Mouse (Mus musculus) cerebellum, adult 9-11 months (tissue): ENCODE results near the gene Aqp7.
"Not testable (repeated sequence)": the region's sequence is repeated elsewhere in the genome, so short reads cannot be mapped to it uniquely, and the experiment has no call there.

Experiments
- DNase-seq: peaks from one replicate; pipeline ENCODE4 v3.0.0; 2022

The Aqp7 gene

GRCm38 (mm10) chr4:41047524-41048271 lies at the start of gene Aqp7:
Aqp7 (minus strand) TSS chr4:41048139.
- DNase-seq, result no peak

- no peak for DNase-seq
These were observed 49.4 kb upstream of the Aqp7 start for GRCm38 (mm10) chr4:41097381-41097780.

GRCm38 (mm10) chr4:41096794-41097193 lies 48.9 kb upstream of the Aqp7 start:
- no peak for DNase-seq

GRCm38 (mm10) chr4:41096169-41096568 lies 48.2 kb upstream of the Aqp7 start:
- no peak for DNase-seq

- no peak for DNase-seq
These were observed 46.4 kb upstream of the Aqp7 start for GRCm38 (mm10) chr4:41094361-41094760.

GRCm38 (mm10) chr4:41092958-41093357 lies 45.0 kb upstream of the Aqp7 start:
- no peak for DNase-seq

DNA sequence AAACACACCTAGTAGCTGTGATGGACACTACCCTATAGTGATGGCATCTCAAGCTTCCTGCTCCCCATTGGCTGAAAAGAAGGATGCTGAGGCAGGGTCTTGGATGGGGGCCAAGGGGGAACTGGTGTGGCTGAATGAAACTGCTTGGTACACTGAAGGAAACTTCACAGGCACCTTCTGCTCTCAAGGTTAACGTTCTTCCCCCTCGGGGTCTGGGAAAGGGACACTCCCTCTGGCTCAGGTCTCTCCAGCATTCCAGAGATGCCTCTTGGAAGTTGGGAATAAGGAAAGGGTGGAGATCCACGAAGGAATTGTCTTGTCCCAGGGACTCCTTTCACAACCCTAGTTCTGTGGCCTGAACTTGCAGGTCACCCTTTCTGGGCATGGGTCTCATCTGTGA lies 43.5 kb upstream of the Aqp7 start:
- DNase-seq, result no peak

DNA sequence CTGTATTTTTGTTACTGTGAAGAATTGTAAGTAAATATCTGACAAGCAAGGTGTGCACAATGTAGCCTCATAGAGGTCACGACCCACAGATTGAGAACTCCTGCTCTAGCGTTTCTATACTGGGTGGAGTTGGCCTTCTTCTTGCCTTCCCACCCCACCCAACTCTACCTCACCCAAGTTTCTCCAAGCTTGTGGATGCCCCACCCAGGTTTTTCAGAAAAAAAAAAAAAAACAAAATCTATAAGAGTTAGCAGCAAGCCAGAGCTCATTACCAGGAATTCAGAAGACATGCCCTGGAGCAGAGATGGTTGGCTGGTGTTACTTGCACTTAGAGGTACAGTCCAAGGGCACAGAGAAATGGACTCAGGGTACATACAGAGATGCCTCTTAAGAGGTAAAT lies 41.8 kb upstream of the Aqp7 start:
- DNase-seq, result no peak

GRCm38 (mm10) chr4:41089189-41089588 lies 41.2 kb upstream of the Aqp7 start:
- no peak for DNase-seq

DNA sequence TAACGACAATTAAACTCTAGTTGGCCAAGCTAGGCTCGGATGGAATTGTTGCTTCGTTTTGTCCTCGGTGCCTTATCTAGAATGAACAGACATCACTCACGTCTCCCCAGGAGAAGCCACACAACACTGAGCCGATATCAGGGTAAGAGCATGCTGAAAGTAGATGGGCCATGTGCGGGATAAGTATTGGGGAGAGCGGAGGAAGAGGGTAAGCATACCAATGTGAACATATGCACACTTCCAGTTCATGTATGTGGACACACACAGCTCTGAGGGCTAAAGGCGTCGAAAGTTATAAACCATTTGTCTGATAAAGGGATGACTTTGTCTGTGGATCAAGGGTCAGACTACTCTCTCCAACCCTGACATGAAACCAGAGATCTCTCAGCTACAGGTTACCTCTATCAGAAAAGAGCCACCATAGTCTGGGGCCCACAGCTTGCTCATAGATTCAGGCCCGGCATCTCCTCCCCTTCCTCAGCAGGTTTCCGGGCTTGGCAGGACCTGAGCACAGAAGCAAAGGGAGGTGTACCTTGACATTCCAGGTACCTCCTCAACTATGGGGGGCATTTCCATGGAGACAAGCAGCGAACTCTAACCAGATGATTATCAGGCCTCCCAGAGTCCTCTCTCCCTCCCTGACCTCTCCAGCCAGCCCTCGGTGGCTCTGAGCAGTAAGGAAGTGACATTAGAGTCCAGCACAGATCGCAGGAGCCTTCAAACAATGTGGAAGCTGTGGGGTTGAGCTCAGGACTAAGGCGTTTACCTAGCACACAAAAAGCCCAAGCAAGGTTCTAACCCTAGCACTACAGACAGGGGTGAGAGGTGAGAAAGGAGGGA lies 39.7 kb upstream of the Aqp7 start:
- no peak for DNase-seq

DNA sequence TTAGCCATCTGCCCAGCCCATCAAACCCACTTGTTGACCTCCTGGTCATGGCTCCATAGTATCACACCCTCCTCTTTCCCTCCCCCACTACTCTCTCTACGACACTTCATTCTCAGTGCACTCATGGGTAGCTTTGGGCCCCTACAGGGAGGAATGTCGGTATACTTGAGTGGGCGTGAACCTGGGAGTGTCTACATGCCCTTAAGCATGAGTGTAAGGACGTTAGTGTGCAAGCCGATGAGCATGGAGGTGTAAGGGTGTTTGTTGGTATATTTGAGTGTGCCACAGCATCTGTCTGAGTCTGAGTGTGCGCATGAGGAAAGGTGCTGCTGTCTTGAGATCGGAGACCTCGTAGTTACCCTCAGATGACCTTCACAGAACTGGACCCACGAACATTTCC lies 39.0 kb upstream of the Aqp7 start:
- DNase-seq, result no peak

DNA sequence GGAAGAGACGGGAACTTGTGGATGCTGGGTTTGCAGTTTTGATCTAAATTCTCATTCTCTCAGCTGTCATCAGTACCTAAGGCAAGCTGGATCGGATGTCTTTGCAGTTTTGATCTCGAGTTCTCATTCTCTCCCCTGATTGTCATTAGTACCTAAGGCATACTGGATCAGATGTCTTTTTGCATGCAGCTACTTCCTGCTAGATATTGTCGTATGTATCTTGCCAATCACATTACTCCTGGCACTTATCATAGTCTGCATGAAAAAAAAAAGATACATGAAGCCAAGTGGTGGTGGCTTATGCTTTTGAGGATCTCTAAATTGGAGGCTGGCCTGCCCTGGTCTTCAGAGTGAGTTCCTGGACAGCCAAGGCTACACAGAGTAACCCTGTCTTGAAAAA lies 36.9 kb upstream of the Aqp7 start:
- no peak for DNase-seq

GRCm38 (mm10) chr4:41082803-41083202 lies 34.9 kb upstream of the Aqp7 start:
- DNase-seq, result not testable (repeated sequence)

- no peak for DNase-seq
These were observed 33.8 kb upstream of the Aqp7 start for GRCm38 (mm10) chr4:41081733-41082132.

- no peak for DNase-seq
These were observed 30.8 kb upstream of the Aqp7 start for GRCm38 (mm10) chr4:41078726-41079125.

- DNase-seq, result no peak
These were observed 26.5 kb upstream of the Aqp7 start for GRCm38 (mm10) chr4:41074461-41074860.

- no peak for DNase-seq
These were observed 25.3 kb upstream of the Aqp7 start for GRCm38 (mm10) chr4:41073008-41073817.

- peak; percentile 30 for DNase-seq
These were observed 23.8 kb upstream of the Aqp7 start for GRCm38 (mm10) chr4:41071500-41072429.

DNA sequence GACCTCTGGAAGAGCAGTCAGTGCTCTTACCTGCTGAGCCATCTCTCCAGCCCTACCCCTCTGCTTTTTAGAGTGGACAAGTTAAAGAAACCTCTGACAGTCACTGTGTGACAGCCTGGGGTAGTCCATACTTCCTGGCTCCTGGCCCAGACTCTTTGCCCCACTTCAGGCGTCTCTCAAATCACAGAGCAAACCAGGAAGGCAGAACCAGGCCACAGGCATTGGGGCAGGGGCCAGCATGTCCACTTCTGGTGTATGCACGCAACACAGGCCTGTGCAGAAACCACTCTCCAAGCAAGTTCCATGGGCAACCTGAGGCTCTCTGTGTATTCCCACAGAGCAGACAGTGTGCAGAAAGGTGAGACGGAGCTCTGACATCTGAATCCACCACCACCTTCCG lies 17.3 kb upstream of the Aqp7 start:
- DNase-seq, result no peak

DNA sequence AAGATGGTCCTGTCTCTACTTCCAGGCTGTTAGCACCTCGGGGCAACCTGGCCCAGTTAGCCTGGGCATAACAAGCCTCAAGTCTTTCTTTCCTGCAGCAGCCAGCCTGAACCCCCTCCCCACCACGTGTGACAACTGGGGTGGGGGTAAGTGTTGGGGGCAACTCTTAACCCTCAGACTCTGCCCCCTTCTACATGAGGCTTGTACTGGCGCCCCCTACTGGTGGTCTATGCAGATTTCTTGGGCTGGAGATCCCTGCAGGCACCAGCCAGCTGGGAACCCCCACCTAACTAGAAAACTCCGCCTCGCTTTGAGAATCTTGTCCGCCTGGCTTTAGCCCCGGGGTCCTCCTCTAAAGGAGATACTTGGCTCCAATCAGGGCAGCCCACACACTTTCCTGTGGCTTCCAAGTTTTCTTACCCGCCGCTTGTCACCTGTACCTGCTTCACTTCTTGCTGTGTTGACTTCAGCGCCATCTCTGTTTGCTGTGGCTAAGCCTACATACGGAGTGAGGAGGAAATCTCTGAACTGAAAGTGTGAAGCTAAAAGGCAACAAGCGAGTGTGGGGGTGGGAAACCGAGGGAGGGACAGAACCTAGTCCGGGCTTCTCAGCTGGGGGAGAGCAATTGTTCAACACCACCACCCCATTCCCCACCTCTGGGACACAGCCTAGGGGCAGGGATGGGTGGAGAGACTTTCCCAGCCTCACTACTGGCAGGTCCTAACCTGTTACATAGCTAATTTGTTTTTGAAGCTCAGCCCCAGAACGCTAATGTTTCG lies 16.1 kb upstream of the Aqp7 start:
- DNase-seq, result no peak

- DNase-seq, result no peak
These were observed 15.4 kb upstream of the Aqp7 start for GRCm38 (mm10) chr4:41063351-41063750.
